Mouse (Mus musculus): ENCODE data around the gene Blmh.

- TF ChIP-seq CTCF (IDR thresholded peaks at IDR 0.05; ENCODE audit: control insufficient read depth, insufficient read depth, insufficient replicate concordance, low read depth, low read length) (no peak), POLR2A (IDR thresholded peaks at IDR 0.05; ENCODE audit: control insufficient read depth, low read depth, low read length) (no peak)
These were observed 45.7 kb downstream of the Blmh start for GRCm38 (mm10) chr11:76970328-76970727.

Measured in testis, adult 2 months (tissue).